Mouse (Mus musculus) frontal cortex, adult 2 months (tissue): ENCODE results near the gene Amy2a5. TPM values are rescaled to one million over a fixed set of nuclear protein-coding genes. Genes with fewer than 3 reads are reported as not detected.
"Not testable (repeated sequence)": the region's sequence is repeated elsewhere in the genome, so short reads cannot be mapped to it uniquely, and the experiment has no call there.

Experiments
- DNase-seq, 2 experiments: peaks; one replicate each; pipeline ENCODE4 v3.0.0; 2022; ENCODE audit warnings: low spot score in 1 of 2; ENCODE audit errors: extremely low spot score in 1 of 2
- polyA plus RNA-seq: library from polyadenylated mRNA; depleted of rRNA; stranded (reverse); fragments of >200 nt; gene quantifications from 2 replicates; pipeline ENCODE4 v1.2.3, GENCODE M21; 2012; rRNA removed

Gene Amy2a5
- polyA plus RNA-seq: not detected in 2 replicates

GRCm38 (mm10) chr3:113258737-113259136, at the start of gene Amy2a5:
Gene Amy2a5 (minus strand): TSS chr3:113258837.
- not testable (repeated sequence) for DNase-seq

GRCm38 (mm10) chr3:113291349-113291748, 32.7 kb upstream of the Amy2a5 start, which contains the start of gene Amy2a4:
Gene Amy2a4 (minus strand): TSS chr3:113291449.
- DNase-seq: not testable (repeated sequence)

GRCm38 (mm10) chr3:113280285-113280684, 21.6 kb upstream of the Amy2a5 start:
- not testable (repeated sequence) for DNase-seq

GRCm38 (mm10) chr3:113279586-113279985, 20.9 kb upstream of the Amy2a5 start:
- not testable (repeated sequence) for DNase-seq

GRCm38 (mm10) chr3:113227115-113227514, 31.5 kb downstream of the Amy2a5 start:
- DNase-seq: no peak

Other genes with a start within 250 kb of the Amy2a5 start
- gene Amy2a4, start 32.6 kb upstream of the Amy2a5 start, polyA plus RNA-seq: 0.26 and 0.27 TPM in 2 replicates
- 0.26 and 0.27 TPM in 2 replicates for gene Amy2a3, start 65.2 kb upstream of the Amy2a5 start, polyA plus RNA-seq
- 0.26 and 0.27 TPM in 2 replicates for gene Amy2a2, start 97.8 kb upstream of the Amy2a5 start, polyA plus RNA-seq